In genomic region chr13:54912053-54912452, GRCm38 (mm10) we compare ENCODE assay signal across 12 mouse cellular contexts. TPM values are rescaled to one million over a fixed set of nuclear protein-coding genes. Genes with fewer than 3 reads are reported as not detected.
DNase-seq lines count a peak whose midpoint lies in the region; ATAC-seq and TF ChIP-seq lines count a peak whose summit lies in the region.
"Had no signal": no experiment of that assay in that cellular context is flagged by ENCODE, and none has a peak within 500 bp of the region (broad histone marks: within the 10 kb centered on the region; RNA-seq: fewer than 3 reads in every experiment).

No protein-coding gene starts in this region.

- DNase-seq in kidney, adult 2 months, result no peak
- DNase-seq in urinary bladder, postnatal 36 days (ENCODE audit: low spot score in 2 of 2), result no peak
- DNase-seq in testis, postnatal 14 days (ENCODE audit: low spot score), result no peak
- no peak for DNase-seq in left cerebral cortex, postnatal 25 days (ENCODE audit: low spot score in 2 of 2)
- DNase-seq: cerebellum, adult 8-10 months; thymus, postnatal 36 days had no signal

- H3K27me3 ChIP-seq in kidney, embryonic 16.5 days (ENCODE audit: insufficient read depth, low read length), result peaks cover 33% of the 10 kb centered on the region
- no peaks in the 10 kb centered on the region for H3K27me3 ChIP-seq in kidney, adult 2 months (replicated peaks; ENCODE audit: control insufficient read depth, insufficient read depth, low read length)
- H3K27me3 ChIP-seq in embryonic facial prominence, embryonic 13.5 days, result peaks cover 56% of the 10 kb centered on the region
- 0 out of 2 replicates have a peak, but pooled peaks cover 2% of the 10 kb centered on the region for H3K27me3 ChIP-seq in hindbrain, embryonic 16.5 days (replicated peaks; ENCODE audit: control insufficient read depth, insufficient read depth, low read length)
- peaks cover 42% of the 10 kb centered on the region for H3K27me3 ChIP-seq in neural tube, embryonic 12.5 days (replicated peaks)

- intact Hi-C loops in left cerebral cortex, postnatal 25 days (cut with DNase I), result no loop called here

- peaks cover 4% of the 10 kb centered on the region for H3K4me1 ChIP-seq in kidney, embryonic 16.5 days (ENCODE audit: insufficient read depth, low read length)
- no peaks in the 10 kb centered on the region for H3K4me1 ChIP-seq in kidney, adult 2 months (ENCODE audit: control insufficient read depth, insufficient read depth, low read length)
- H3K4me1 ChIP-seq in embryonic facial prominence, embryonic 13.5 days, result peaks cover 6% of the 10 kb centered on the region
- peaks cover 16% of the 10 kb centered on the region for H3K4me1 ChIP-seq in hindbrain, embryonic 16.5 days (ENCODE audit: control insufficient read depth, insufficient read depth, low read depth, low read length)
- H3K4me1 ChIP-seq in neural tube, embryonic 12.5 days, result peaks cover 12% of the 10 kb centered on the region
- H3K4me1 ChIP-seq: intestine, embryonic 15.5 days had no signal

- H3K27ac ChIP-seq in kidney, embryonic 16.5 days (ENCODE audit: low read length), result no peak overlapping the region
- no peak overlapping the region for H3K27ac ChIP-seq in kidney, adult 2 months (ENCODE audit: insufficient read depth, low read depth, low read length)
- H3K27ac ChIP-seq in embryonic facial prominence, embryonic 13.5 days, result no peak overlapping the region
- no peak overlapping the region for H3K27ac ChIP-seq in hindbrain, embryonic 16.5 days (ENCODE audit: low read depth, low read length)
- H3K27ac ChIP-seq in neural tube, embryonic 12.5 days, result no peak overlapping the region
- H3K27ac ChIP-seq: intestine, embryonic 15.5 days had no signal

- no peaks in the 10 kb centered on the region for H3K36me3 ChIP-seq in kidney, embryonic 16.5 days (ENCODE audit: insufficient read depth, low read length)
- H3K36me3 ChIP-seq in kidney, adult 2 months (ENCODE audit: control insufficient read depth, insufficient read depth, low read length), result no peaks in the 10 kb centered on the region
- no peaks in the 10 kb centered on the region for H3K36me3 ChIP-seq in embryonic facial prominence, embryonic 13.5 days
- no peaks in the 10 kb centered on the region for H3K36me3 ChIP-seq in hindbrain, embryonic 16.5 days (ENCODE audit: control insufficient read depth, insufficient read depth, low read length)
- no peaks in the 10 kb centered on the region for H3K36me3 ChIP-seq in neural tube, embryonic 12.5 days
- H3K36me3 ChIP-seq: intestine, embryonic 15.5 days had no signal

- no peak overlapping the region for H3K4me3 ChIP-seq in kidney, embryonic 16.5 days (ENCODE audit: low read length)
- H3K4me3 ChIP-seq in kidney, adult 2 months (ENCODE audit: insufficient read depth, low read depth, low read length), result no peak overlapping the region
- H3K4me3 ChIP-seq in embryonic facial prominence, embryonic 13.5 days, result peak overlapping the region; percentile 18; the same call in 1 of the 2 replicates
- peak overlapping the region; percentile 18 for H3K4me3 ChIP-seq in hindbrain, embryonic 16.5 days (ENCODE audit: low read length)
- H3K4me3 ChIP-seq in neural tube, embryonic 12.5 days, result no peak overlapping the region
- H3K4me3 ChIP-seq: intestine, embryonic 15.5 days; myocyte had no signal

- peak overlapping the region; percentile 29 for H3K4me2 ChIP-seq in kidney, embryonic 16.5 days (replicated peaks; ENCODE audit: low read depth, low read length)
- no peak overlapping the region; the same call in 1 of the 2 replicates for H3K4me2 ChIP-seq in embryonic facial prominence, embryonic 13.5 days
- H3K4me2 ChIP-seq in hindbrain, embryonic 16.5 days (ENCODE audit: low read length), result peak overlapping the region; percentile 52
- peak overlapping the region; percentile 37 for H3K4me2 ChIP-seq in neural tube, embryonic 12.5 days (replicated peaks)
- H3K4me2 ChIP-seq: intestine, embryonic 15.5 days had no signal

- TF ChIP-seq POLR2A in kidney, adult 2 months (IDR thresholded peaks at IDR 0.05; ENCODE audit: low read depth, low read length), result no peak

- no peak overlapping the region for H3K9ac ChIP-seq in kidney, embryonic 16.5 days (replicated peaks; ENCODE audit: low read length)
- no peak overlapping the region for H3K9ac ChIP-seq in embryonic facial prominence, embryonic 13.5 days
- H3K9ac ChIP-seq in hindbrain, embryonic 16.5 days (ENCODE audit: low read depth, low read length), result peak overlapping the region; percentile 46; the same call in 1 of the 2 replicates
- no peak overlapping the region for H3K9ac ChIP-seq in neural tube, embryonic 12.5 days
- H3K9ac ChIP-seq: intestine, embryonic 15.5 days had no signal

- no peak for TF ChIP-seq CTCF in kidney, adult 2 months (conservative IDR thresholded peaks at IDR 0.05; ENCODE audit: insufficient read depth, insufficient read length, low read depth, low read length)

- no peaks in the 10 kb centered on the region; the same call in none of the 2 replicates for H3K9me3 ChIP-seq in kidney, embryonic 16.5 days (ENCODE audit: low read length)
- no peaks in the 10 kb centered on the region for H3K9me3 ChIP-seq in embryonic facial prominence, embryonic 13.5 days
- no peaks in the 10 kb centered on the region for H3K9me3 ChIP-seq in hindbrain, embryonic 16.5 days (ENCODE audit: control insufficient read depth, low read length)
- H3K9me3 ChIP-seq in neural tube, embryonic 12.5 days, result peaks cover 8% of the 10 kb centered on the region; the same call in 1 of the 2 replicates
- H3K9me3 ChIP-seq: intestine, embryonic 15.5 days had no signal

- no peak for ATAC-seq in kidney, embryonic 16.5 days (ENCODE audit: low FRiP score, low TSS enrichment)
- no peak for ATAC-seq in embryonic facial prominence, embryonic 13.5 days (ENCODE audit: insufficient number of reproducible peaks, insufficient read depth, low FRiP score, low TSS enrichment, low read depth)
- ATAC-seq in hindbrain, embryonic 16.5 days, result 0 out of 2 replicates have a peak, but pooled peaks have one; percentile 63
- no peak for ATAC-seq in neural tube, embryonic 12.5 days (ENCODE audit: low FRiP score, low read depth)
- ATAC-seq: intestine, embryonic 15.5 days had no signal

- 3% methylated on average over 17 of the region's 17 CpGs for WGBS in kidney, embryonic 16.5 days
- 3% methylated on average over 17 of the region's 17 CpGs for WGBS in kidney, adult 2 months
- WGBS in embryonic facial prominence, embryonic 13.5 days, result 2% methylated on average over 17 of the region's 17 CpGs
- WGBS in hindbrain, embryonic 16.5 days, result 2% methylated on average over 17 of the region's 17 CpGs
- 3% methylated on average over 17 of the region's 17 CpGs for WGBS in neural tube, embryonic 12.5 days

RNA-seq across cellular contexts. Expression of gene Unc5a, which starts 37.2 kb away (rescaled TPM):
- polyA plus RNA-seq in kidney, embryonic 16.5 days (2015; fragmentation: Nextera tagmentation; extraction: Ambion mirVana), result 2.6 and 2.7 TPM in 2 replicates
- 3.1 and 3.3 TPM in 2 replicates for polyA plus RNA-seq in kidney, adult 2 months (2012; rRNA removed)
- polyA plus RNA-seq in embryonic facial prominence, embryonic 13.5 days (2015; fragmentation: Nextera tagmentation; extraction: Ambion mirVana), result 0.60 and 0.94 TPM in 2 replicates
- 12.3 and 16.2 TPM in 2 replicates for polyA plus RNA-seq in hindbrain, embryonic 16.5 days (2015; fragmentation: Nextera tagmentation; extraction: Ambion mirVana)
- polyA plus RNA-seq in neural tube, embryonic 12.5 days (2016; fragmentation: Nextera tagmentation; extraction: Ambion mirVana), result 5.9 and 7.7 TPM in 2 replicates
- 10 to 100 TPM; 83.6 to 96.6 TPM for total RNA-seq in left cerebral cortex, postnatal 25 days (2021)

Comparison
In these comparisons a context has a peak if more than half of its experiments do, and no peak if none do; other contexts are left out.
1. H3K4me3 ChIP-seq: peak in embryonic facial prominence, embryonic 13.5 days (single experiment) and hindbrain, embryonic 16.5 days (single experiment); none in kidney, embryonic 16.5 days (single experiment), kidney, adult 2 months (single experiment) and neural tube, embryonic 12.5 days (single experiment).